Mouse (Mus musculus): ENCODE results near the gene Prkce. TPM values are rescaled to one million over a fixed set of nuclear protein-coding genes. Genes with fewer than 3 reads are reported as not detected.

Prkce gene
- polyA plus RNA-seq, 1 experiment from 2014 or later: 5.2 TPM

DNA sequence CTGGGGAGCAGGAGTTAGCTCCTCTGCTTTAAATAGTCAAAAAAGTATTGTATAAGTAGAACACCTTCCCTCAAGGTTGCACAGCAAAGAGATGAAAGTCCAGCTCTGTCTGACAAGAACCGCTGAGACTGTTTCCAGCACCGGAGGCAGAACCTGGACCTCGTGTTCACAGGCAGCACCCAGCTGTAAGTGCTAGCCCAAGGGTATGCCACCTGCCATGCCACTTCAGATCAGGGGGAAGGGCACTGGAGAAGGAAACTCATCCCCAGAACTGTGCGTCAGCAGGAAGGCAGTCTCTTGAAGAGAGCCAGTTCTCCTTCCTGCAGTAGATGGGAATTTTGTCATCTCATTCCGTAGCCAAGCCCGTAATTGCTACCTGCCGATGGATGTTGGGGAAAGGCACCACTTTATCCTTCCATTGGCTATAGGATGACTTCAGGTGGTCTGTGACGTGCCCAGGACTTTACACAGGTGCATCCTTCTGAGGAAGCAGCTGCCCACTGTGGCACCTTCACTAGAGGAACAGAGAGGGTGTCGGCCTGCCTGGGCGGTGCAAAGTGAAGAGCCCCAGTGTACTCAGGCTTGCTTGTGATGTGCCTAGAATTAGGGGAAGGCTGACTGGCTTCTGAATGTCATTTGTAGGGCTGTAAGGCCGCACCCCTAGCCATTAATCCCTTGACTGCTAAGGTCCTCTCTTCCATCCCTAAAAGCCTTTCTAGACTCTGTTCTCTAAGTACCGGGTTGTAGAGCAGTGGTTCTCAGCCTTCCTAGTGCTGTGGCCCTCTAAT is 269.2 kb downstream of the Prkce start:
- ATAC-seq: no peak
- H3K27me3 ChIP-seq (replicated peaks; ENCODE audit: control insufficient read depth, insufficient read depth, low read length): no peaks in the 10 kb centered on the region
- H3K9me3 ChIP-seq (ENCODE audit: control insufficient read depth): no peaks in the 10 kb centered on the region
- H3K36me3 ChIP-seq (ENCODE audit: control insufficient read depth, insufficient read depth): no peaks in the 10 kb centered on the region
- H3K4me2 ChIP-seq (replicated peaks; ENCODE audit: low read depth): no peak overlapping the region; the same call in 1 of the 2 replicates
- no peak overlapping the region for H3K9ac ChIP-seq (ENCODE audit: low read depth, low read length)
- WGBS: 77% methylated on average over 12 of the region's 12 CpGs
- peaks cover 14% of the 10 kb centered on the region for H3K4me1 ChIP-seq (replicated peaks; ENCODE audit: control insufficient read depth, insufficient read depth, low read length)
- H3K4me3 ChIP-seq (ENCODE audit: low read depth, low read length): no peak overlapping the region
- H3K27ac ChIP-seq (ENCODE audit: low read depth, low read length): no peak overlapping the region
- TF ChIP-seq CTCF (IDR thresholded peaks at IDR 0.05; ENCODE audit: low read depth): no peak

DNA sequence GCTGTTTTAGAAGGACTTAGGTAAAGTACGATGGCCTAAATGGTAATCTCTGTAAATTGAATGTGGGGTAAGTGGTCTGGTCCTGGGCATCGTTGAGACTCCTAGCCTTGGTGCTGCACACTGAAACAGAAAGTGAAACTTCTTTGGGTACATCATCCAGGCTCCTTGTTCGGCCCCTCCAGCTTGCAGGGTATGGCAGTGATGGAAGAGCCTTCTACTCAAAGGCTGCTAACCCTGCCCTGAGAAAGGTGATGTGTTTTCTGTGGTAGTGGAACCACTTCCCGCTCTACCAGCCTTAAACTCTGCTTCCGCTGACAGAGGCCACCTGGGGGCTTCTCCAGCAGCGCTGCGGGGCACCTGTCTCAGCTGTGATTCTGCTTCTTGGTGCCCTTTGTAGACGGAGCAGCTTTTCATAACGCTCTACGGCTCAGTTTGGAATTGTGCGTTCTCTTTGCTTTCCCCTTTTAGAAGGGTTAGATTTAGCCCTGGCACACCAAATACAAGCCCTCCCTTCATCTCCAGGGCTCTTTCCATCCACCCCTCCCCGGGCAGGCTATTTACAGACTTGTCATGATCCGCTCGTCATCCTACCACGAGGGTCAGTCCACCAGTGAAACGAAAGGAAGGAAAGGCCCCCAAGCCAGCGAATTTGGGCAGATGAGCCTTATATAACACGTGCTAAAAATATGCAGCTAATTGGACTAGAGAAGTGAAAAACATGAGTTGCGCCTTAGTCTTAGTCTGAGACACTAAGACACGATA is 270.1 kb downstream of the Prkce start:
- no peaks in the 10 kb centered on the region for H3K9me3 ChIP-seq (ENCODE audit: control insufficient read depth)
- H3K36me3 ChIP-seq (ENCODE audit: control insufficient read depth, insufficient read depth): no peaks in the 10 kb centered on the region
- H3K9ac ChIP-seq (ENCODE audit: low read depth, low read length): no peak overlapping the region
- 0 out of 2 replicates have a peak overlapping the region, but pooled peaks have one; percentile 58 for H3K27ac ChIP-seq (ENCODE audit: low read depth, low read length)
- H3K4me2 ChIP-seq (replicated peaks; ENCODE audit: low read depth): peak overlapping the region; percentile 35; the same call in 1 of the 2 replicates
- no peak for TF ChIP-seq CTCF (IDR thresholded peaks at IDR 0.05; ENCODE audit: low read depth)
- WGBS: 67% methylated on average over 20 of the region's 20 CpGs
- no peak for ATAC-seq
- H3K4me3 ChIP-seq (ENCODE audit: low read depth, low read length): no peak overlapping the region
- peaks cover 14% of the 10 kb centered on the region for H3K4me1 ChIP-seq (replicated peaks; ENCODE audit: control insufficient read depth, insufficient read depth, low read length)
- no peaks in the 10 kb centered on the region for H3K27me3 ChIP-seq (replicated peaks; ENCODE audit: control insufficient read depth, insufficient read depth, low read length)

- peaks cover 14% of the 10 kb centered on the region for H3K4me1 ChIP-seq (replicated peaks; ENCODE audit: control insufficient read depth, insufficient read depth, low read length)
- no peak overlapping the region for H3K4me3 ChIP-seq (ENCODE audit: low read depth, low read length)
- TF ChIP-seq CTCF (IDR thresholded peaks at IDR 0.05; ENCODE audit: low read depth): no peak
- no peaks in the 10 kb centered on the region for H3K9me3 ChIP-seq (ENCODE audit: control insufficient read depth)
- ATAC-seq: no peak
- H3K36me3 ChIP-seq (ENCODE audit: control insufficient read depth, insufficient read depth): no peaks in the 10 kb centered on the region
- no peaks in the 10 kb centered on the region for H3K27me3 ChIP-seq (replicated peaks; ENCODE audit: control insufficient read depth, insufficient read depth, low read length)
- WGBS: 91% methylated on average over 3 of the region's 3 CpGs
- H3K4me2 ChIP-seq (replicated peaks; ENCODE audit: low read depth): 0 out of 2 replicates have a peak overlapping the region, but pooled peaks have one; percentile 9
- H3K27ac ChIP-seq (ENCODE audit: low read depth, low read length): peak overlapping the region; percentile 58; the same call in 1 of the 2 replicates
- no peak overlapping the region for H3K9ac ChIP-seq (ENCODE audit: low read depth, low read length)
Observed at GRCm38 (mm10) chr17:86438278-86438661, 270.7 kb downstream of the Prkce start.

DNA sequence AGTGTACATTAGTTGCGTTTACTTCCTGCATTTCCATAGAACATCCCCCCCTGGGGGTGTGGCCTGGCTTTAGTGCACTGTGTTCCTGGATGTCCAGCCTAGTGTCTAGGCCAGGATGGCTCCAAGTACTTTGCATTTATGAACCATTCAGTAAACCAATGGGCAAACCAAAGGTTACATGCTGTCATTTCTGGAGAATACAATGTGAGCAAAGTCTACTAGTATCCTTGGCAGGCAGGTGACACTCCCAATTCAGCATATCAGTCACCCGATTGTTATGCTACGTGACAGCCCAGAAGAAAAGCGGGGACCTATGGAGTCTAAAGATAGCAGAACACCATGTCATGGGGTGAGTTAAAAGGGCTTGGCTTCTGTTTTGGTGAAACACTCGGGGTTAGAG is 271.2 kb downstream of the Prkce start:
- WGBS: 30% methylated on average over 5 of the region's 5 CpGs
- ATAC-seq: peak; percentile 94
- H3K9ac ChIP-seq (ENCODE audit: low read depth, low read length): peak overlapping the region; percentile 34; the same call in 1 of the 2 replicates

DNA sequence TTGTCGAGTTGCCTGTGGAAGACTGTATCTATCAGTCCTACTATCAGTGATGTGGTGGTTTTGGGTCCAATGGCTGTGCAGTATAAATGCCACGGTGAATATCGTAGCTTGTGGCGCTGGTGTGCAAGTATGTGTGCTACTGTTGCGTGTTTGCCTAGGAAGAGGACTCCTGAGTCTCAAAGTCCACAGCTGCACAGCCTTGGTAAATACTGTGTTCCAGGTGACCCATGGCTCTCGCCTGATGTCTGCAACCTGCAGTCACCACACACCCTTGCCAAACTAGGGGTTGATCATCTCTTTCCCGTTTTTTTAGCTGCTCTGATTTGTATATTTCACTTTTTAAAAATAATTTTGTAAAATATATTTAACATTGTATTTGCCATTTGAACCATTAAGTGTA is 273.5 kb downstream of the Prkce start:
- Histone ChIP-seq H3K9ac (ENCODE audit: low read depth, low read length) (no peak overlapping the region), H3K36me3 (ENCODE audit: control insufficient read depth, insufficient read depth) (no peaks in the 10 kb centered on the region), H3K9me3 (ENCODE audit: control insufficient read depth) (no peaks in the 10 kb centered on the region), H3K27me3 (replicated peaks; ENCODE audit: control insufficient read depth, insufficient read depth, low read length) (no peaks in the 10 kb centered on the region), H3K4me1 (replicated peaks; ENCODE audit: control insufficient read depth, insufficient read depth, low read length) (peaks cover 14% of the 10 kb centered on the region), H3K4me3 (ENCODE audit: low read depth, low read length) (no peak overlapping the region), H3K4me2 (replicated peaks; ENCODE audit: low read depth) (no peak overlapping the region), H3K27ac (ENCODE audit: low read depth, low read length) (no peak overlapping the region)
- 45% methylated on average over 7 of the region's 7 CpGs for WGBS
- no peak for TF ChIP-seq CTCF (IDR thresholded peaks at IDR 0.05; ENCODE audit: low read depth)
- ATAC-seq: no peak

More for the DNA sequence above, 271.2 kb downstream of the Prkce start:
- H3K27me3 ChIP-seq (replicated peaks; ENCODE audit: control insufficient read depth, insufficient read depth, low read length): no peaks in the 10 kb centered on the region
- peak overlapping the region; percentile 45 for H3K4me2 ChIP-seq (replicated peaks; ENCODE audit: low read depth)
- peak overlapping the region; percentile 82 for H3K27ac ChIP-seq (ENCODE audit: low read depth, low read length)
- H3K9me3 ChIP-seq (ENCODE audit: control insufficient read depth): no peaks in the 10 kb centered on the region
- no peaks in the 10 kb centered on the region for H3K36me3 ChIP-seq (ENCODE audit: control insufficient read depth, insufficient read depth)
- peak; percentile 45 for TF ChIP-seq CTCF (IDR thresholded peaks at IDR 0.05; ENCODE audit: low read depth)
- peaks cover 14% of the 10 kb centered on the region for H3K4me1 ChIP-seq (replicated peaks; ENCODE audit: control insufficient read depth, insufficient read depth, low read length)
- 0 out of 2 replicates have a peak overlapping the region, but pooled peaks have one; percentile 16 for H3K4me3 ChIP-seq (ENCODE audit: low read depth, low read length)

DNA sequence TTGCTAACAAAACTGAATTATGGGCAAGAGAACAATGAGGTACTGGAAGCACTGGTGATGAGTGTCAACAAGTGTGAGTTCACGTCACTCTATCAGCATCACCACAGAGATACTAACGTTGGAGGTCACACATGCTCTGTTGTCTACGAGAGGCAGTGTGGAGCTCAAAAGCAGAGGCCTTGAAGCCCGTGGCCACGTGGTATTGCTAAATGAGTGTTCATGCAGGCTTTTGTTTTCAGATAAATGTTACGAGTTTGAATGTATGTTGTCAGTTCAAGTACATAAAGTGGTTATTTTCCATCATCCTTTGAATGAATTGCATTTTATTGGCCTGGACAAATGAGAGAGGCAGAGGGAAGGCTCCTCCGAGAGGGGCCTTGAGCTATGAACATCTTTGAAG is 276.3 kb downstream of the Prkce start:
- no peak overlapping the region for H3K27ac ChIP-seq (ENCODE audit: low read depth, low read length)
- no peak for TF ChIP-seq CTCF (IDR thresholded peaks at IDR 0.05; ENCODE audit: low read depth)
- no peaks in the 10 kb centered on the region for H3K27me3 ChIP-seq (replicated peaks; ENCODE audit: control insufficient read depth, insufficient read depth, low read length)
- H3K36me3 ChIP-seq (ENCODE audit: control insufficient read depth, insufficient read depth): no peaks in the 10 kb centered on the region
- WGBS: 58% methylated on average over 7 of the region's 7 CpGs
- H3K9me3 ChIP-seq (ENCODE audit: control insufficient read depth): no peaks in the 10 kb centered on the region
- no peak overlapping the region for H3K9ac ChIP-seq (ENCODE audit: low read depth, low read length)
- H3K4me3 ChIP-seq (ENCODE audit: low read depth, low read length): no peak overlapping the region
- H3K4me1 ChIP-seq (replicated peaks; ENCODE audit: control insufficient read depth, insufficient read depth, low read length): no peaks in the 10 kb centered on the region; the same call in 1 of the 2 replicates
- no peak overlapping the region for H3K4me2 ChIP-seq (replicated peaks; ENCODE audit: low read depth)
- ATAC-seq: no peak
